Mouse (Mus musculus): ENCODE measurements around the gene Hmgb2. TPM values are rescaled to one million over a fixed set of nuclear protein-coding genes. Genes with fewer than 3 reads are reported as not detected.

Gene Hmgb2
- polyA plus RNA-seq, 1 experiment from 2014 or later = 60.7 TPM

DNA sequence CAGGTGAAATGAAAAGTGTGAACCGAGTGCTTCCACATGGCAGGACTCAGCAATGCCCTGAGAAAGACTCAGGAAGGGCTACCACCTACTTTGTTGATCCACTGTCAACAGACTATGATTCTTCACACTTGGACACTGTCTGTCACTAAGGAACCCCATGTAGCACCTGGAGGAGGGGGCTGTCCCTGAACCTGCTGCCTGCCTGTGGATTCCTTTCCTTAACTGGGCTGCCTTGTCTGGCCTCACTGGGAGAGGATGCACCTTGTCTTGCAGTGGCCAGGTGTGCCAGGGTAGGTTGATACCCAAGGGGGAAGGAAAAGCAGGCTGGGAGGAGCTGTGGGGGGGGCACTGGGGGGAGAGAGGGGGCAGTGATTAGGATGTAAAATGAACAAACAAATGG is 16.3 kb downstream of the Hmgb2 start:
- 93% methylated on average over 1 of the region's 1 CpGs for WGBS
- Histone ChIP-seq H3K4me1 (replicated peaks; ENCODE audit: control insufficient read depth, insufficient read depth, low read length) (no peaks in the 10 kb centered on the region), H3K36me3 (replicated peaks; ENCODE audit: control insufficient read depth, insufficient read depth) (0 out of 2 replicates have a peak, but pooled peaks cover 4% of the 10 kb centered on the region)

DNA sequence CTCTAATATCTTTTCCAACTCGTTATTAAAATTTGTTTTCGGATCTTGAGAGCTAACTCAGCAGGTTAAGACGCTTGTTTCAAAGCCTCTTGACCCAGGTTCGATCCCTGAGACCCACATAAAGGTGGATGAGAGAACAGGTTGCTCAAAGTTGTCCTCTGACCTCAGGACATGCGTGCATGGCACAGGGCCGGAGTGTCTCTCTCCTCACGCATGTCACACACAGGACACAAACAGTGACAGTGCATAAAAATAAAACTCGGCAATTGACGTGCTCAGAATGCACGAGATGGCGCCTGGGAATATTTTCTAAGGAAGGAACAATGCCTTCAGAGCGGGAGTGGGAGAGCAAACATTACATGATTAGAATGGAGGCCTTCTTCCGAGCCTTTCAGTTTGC is 18.5 kb downstream of the Hmgb2 start:
- Histone ChIP-seq H3K4me2 (replicated peaks) (no peak overlapping the region), H3K27ac (no peak overlapping the region), H3K9me3 (ENCODE audit: control insufficient read depth, low read length) (no peaks in the 10 kb centered on the region), H3K9ac (no peak overlapping the region), H3K4me3 (replicated peaks; ENCODE audit: low read length) (no peak overlapping the region), H3K27me3 (ENCODE audit: control insufficient read depth, insufficient read depth, low read length) (no peaks in the 10 kb centered on the region), H3K4me1 (replicated peaks; ENCODE audit: control insufficient read depth, insufficient read depth, low read length) (no peaks in the 10 kb centered on the region), H3K36me3 (replicated peaks; ENCODE audit: control insufficient read depth, insufficient read depth) (0 out of 2 replicates have a peak, but pooled peaks cover 8% of the 10 kb centered on the region)
- ATAC-seq (ENCODE audit: low FRiP score) (no peak), DNase-seq (ENCODE audit: low spot score) (no peak)
- WGBS = 88% methylated on average over 13 of the region's 13 CpGs

More for the DNA sequence above, 16.3 kb downstream of the Hmgb2 start:
- Histone ChIP-seq H3K27me3 (ENCODE audit: control insufficient read depth, insufficient read depth, low read length) (no peaks in the 10 kb centered on the region), H3K9me3 (ENCODE audit: control insufficient read depth, low read length) (no peaks in the 10 kb centered on the region), H3K9ac (no peak overlapping the region), H3K4me2 (replicated peaks) (no peak overlapping the region), H3K27ac (no peak overlapping the region), H3K4me3 (replicated peaks; ENCODE audit: low read length) (no peak overlapping the region)
- ATAC-seq (ENCODE audit: low FRiP score) (no peak), DNase-seq (ENCODE audit: low spot score) (no peak)

DNA sequence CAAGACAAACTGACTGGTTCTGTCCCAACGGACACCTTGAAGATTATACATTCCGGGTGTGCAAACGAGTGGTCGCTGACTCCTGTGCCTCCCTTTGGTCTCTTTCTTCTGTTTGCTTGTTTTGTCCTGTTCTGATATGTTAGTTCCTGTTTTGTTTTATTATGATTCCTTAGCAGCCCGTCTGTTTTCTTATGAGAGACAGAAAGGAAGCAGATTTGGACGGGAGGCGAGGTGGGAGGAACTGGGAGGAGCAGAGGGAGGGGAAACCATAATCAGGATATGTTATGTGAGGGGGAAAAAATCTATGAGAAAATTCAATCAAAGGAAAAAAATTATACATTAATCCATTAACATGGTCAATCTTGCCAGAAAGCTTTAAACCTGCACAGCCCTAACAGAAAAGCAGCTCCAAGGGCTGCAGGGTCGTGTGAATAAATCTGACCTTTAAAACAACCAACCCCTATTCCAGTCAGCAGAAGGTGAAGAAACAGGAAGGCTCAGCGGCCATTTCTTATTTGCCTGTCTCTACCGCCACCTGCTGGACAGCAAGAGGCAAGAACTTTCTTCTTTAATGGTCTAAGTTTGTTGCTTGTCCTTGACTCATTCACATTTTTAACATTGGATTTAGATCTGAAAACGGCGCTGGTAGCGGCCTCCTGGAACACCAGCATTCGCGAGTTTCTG is 19.1 kb downstream of the Hmgb2 start:
- H3K4me2 ChIP-seq (replicated peaks) = no peak overlapping the region
- ATAC-seq (ENCODE audit: low FRiP score) (peak; percentile 67; the same call in 1 of the 2 replicates), DNase-seq (ENCODE audit: low spot score) (peak; percentile 82)
- WGBS = 33% methylated on average over 15 of the region's 15 CpGs
- H3K36me3 ChIP-seq (replicated peaks; ENCODE audit: control insufficient read depth, insufficient read depth) = 0 out of 2 replicates have a peak, but pooled peaks cover 10% of the 10 kb centered on the region
- no peaks in the 10 kb centered on the region for H3K4me1 ChIP-seq (replicated peaks; ENCODE audit: control insufficient read depth, insufficient read depth, low read length)
- no peak overlapping the region; the same call in 1 of the 2 replicates for H3K9ac ChIP-seq
- no peak overlapping the region for H3K4me3 ChIP-seq (replicated peaks; ENCODE audit: low read length)
- H3K9me3 ChIP-seq (ENCODE audit: control insufficient read depth, low read length) = no peaks in the 10 kb centered on the region
- no peaks in the 10 kb centered on the region for H3K27me3 ChIP-seq (ENCODE audit: control insufficient read depth, insufficient read depth, low read length)
- H3K27ac ChIP-seq = no peak overlapping the region

DNA sequence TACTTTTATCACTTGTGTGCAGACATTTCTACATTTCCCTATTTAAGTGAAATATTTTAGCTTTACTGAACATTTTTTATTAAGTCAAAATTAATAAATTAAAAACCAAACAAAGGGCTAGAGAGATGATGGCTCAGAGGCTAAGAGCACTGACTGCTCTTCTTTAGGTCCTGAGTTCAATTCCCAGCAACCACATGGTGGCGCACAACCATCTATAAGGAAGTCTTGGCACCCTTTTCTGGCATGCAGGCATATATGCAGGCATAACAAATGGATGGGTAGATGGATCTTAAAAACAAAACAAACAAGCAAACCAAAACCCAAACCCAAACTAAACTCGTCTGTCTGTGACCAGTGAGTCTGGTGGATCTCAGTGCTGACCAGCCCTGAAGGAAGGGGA is 20.5 kb downstream of the Hmgb2 start:
- ATAC-seq (ENCODE audit: low FRiP score) = no peak
- Histone ChIP-seq H3K9me3 (ENCODE audit: control insufficient read depth, low read length) (no peaks in the 10 kb centered on the region), H3K4me2 (replicated peaks) (no peak overlapping the region), H3K9ac (no peak overlapping the region), H3K27ac (no peak overlapping the region), H3K27me3 (ENCODE audit: control insufficient read depth, insufficient read depth, low read length) (no peaks in the 10 kb centered on the region), H3K4me3 (replicated peaks; ENCODE audit: low read length) (no peak overlapping the region), H3K4me1 (replicated peaks; ENCODE audit: control insufficient read depth, insufficient read depth, low read length) (no peaks in the 10 kb centered on the region), H3K36me3 (replicated peaks; ENCODE audit: control insufficient read depth, insufficient read depth) (peaks cover 14% of the 10 kb centered on the region; the same call in 1 of the 2 replicates)
- DNase-seq (ENCODE audit: low spot score) = peak; percentile 36
- WGBS = 55% methylated on average over 2 of the region's 2 CpGs

DNA sequence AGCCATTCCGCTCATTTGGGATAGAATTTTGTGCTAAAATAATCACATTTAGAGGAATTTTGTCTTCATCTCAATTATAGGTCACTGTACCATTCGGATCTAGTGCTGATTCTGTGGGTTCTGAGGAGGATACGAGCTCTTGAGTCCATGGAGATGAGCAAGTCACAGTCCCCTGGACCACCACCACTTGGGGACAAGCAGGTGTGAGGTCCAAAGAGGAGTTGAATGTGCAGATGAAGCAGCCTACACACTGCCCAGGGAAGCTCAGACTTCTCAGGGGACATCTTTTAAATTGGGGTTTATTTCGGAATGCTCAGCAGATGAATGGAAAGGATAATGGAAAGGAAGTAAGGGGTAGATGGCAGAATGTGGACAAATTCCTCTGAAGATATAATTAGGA is 21.4 kb downstream of the Hmgb2 start:
- no peaks in the 10 kb centered on the region for H3K4me1 ChIP-seq (replicated peaks; ENCODE audit: control insufficient read depth, insufficient read depth, low read length)
- DNase-seq (ENCODE audit: low spot score) (no peak), ATAC-seq (ENCODE audit: low FRiP score) (no peak)
- H3K9me3 ChIP-seq (ENCODE audit: control insufficient read depth, low read length) = no peaks in the 10 kb centered on the region
- 92% methylated on average over 4 of the region's 4 CpGs for WGBS
- no peak overlapping the region for H3K9ac ChIP-seq
- no peaks in the 10 kb centered on the region for H3K27me3 ChIP-seq (ENCODE audit: control insufficient read depth, insufficient read depth, low read length)
- H3K36me3 ChIP-seq (replicated peaks; ENCODE audit: control insufficient read depth, insufficient read depth) = peaks cover 14% of the 10 kb centered on the region; the same call in 1 of the 2 replicates
- H3K4me2 ChIP-seq (replicated peaks) = no peak overlapping the region
- no peak overlapping the region for H3K27ac ChIP-seq
- H3K4me3 ChIP-seq (replicated peaks; ENCODE audit: low read length) = no peak overlapping the region

DNA sequence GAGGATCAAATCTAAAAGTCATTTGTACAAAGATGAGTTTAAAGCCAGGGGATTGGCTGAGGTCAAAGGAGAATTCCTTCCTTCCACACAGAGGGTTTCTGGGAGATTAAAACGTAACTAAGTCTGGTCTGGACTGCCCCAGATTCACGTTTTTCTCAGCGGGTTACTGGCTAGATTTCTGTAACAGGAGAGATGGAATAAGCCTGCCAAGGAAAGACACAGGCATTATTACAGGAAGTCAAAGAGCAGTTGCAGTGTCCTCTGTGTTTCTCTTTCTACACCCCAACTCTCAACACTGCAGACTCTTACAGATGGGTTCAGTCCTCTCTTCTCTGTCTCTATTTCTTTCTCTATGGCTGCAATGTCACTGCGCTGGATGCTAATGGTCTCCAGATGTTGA is 22.8 kb downstream of the Hmgb2 start:
- Histone ChIP-seq H3K4me2 (replicated peaks) (no peak overlapping the region), H3K4me3 (replicated peaks; ENCODE audit: low read length) (no peak overlapping the region), H3K9me3 (ENCODE audit: control insufficient read depth, low read length) (no peaks in the 10 kb centered on the region), H3K27ac (no peak overlapping the region), H3K4me1 (replicated peaks; ENCODE audit: control insufficient read depth, insufficient read depth, low read length) (no peaks in the 10 kb centered on the region), H3K27me3 (ENCODE audit: control insufficient read depth, insufficient read depth, low read length) (no peaks in the 10 kb centered on the region), H3K36me3 (replicated peaks; ENCODE audit: control insufficient read depth, insufficient read depth) (peaks cover 14% of the 10 kb centered on the region; the same call in 1 of the 2 replicates), H3K9ac (no peak overlapping the region)
- 94% methylated on average over 4 of the region's 4 CpGs for WGBS
- no peak for ATAC-seq (ENCODE audit: low FRiP score)
- DNase-seq (ENCODE audit: low spot score) = no peak

DNA sequence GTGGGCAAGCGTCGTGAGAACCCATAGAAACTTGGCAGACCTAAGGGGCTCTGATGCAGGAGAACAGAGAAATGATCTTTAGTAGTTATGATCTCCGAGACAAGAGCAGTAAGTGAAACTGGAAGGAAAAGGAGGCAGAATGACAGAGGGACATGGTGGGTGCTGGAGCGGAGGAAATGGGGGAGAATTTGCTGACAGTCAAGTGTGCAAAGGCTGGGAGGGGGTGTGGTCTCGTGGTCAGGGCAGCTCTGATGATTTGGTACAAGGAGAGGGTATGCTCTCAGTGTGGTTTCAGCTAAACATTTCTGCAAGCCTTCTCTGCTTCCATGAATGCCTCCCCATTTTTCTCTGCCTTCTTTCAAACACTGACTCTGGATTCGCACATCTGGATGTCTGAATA is 24.5 kb downstream of the Hmgb2 start:
- no peak overlapping the region for H3K4me2 ChIP-seq (replicated peaks)
- DNase-seq (ENCODE audit: low spot score) (no peak), ATAC-seq (ENCODE audit: low FRiP score) (no peak)
- no peaks in the 10 kb centered on the region for H3K9me3 ChIP-seq (ENCODE audit: control insufficient read depth, low read length)
- WGBS = 94% methylated on average over 6 of the region's 6 CpGs
- H3K9ac ChIP-seq = no peak overlapping the region
- H3K4me3 ChIP-seq (replicated peaks; ENCODE audit: low read length) = no peak overlapping the region
- no peaks in the 10 kb centered on the region for H3K4me1 ChIP-seq (replicated peaks; ENCODE audit: control insufficient read depth, insufficient read depth, low read length)
- peaks cover 14% of the 10 kb centered on the region; the same call in 1 of the 2 replicates for H3K36me3 ChIP-seq (replicated peaks; ENCODE audit: control insufficient read depth, insufficient read depth)
- H3K27ac ChIP-seq = no peak overlapping the region
- no peaks in the 10 kb centered on the region for H3K27me3 ChIP-seq (ENCODE audit: control insufficient read depth, insufficient read depth, low read length)

DNA sequence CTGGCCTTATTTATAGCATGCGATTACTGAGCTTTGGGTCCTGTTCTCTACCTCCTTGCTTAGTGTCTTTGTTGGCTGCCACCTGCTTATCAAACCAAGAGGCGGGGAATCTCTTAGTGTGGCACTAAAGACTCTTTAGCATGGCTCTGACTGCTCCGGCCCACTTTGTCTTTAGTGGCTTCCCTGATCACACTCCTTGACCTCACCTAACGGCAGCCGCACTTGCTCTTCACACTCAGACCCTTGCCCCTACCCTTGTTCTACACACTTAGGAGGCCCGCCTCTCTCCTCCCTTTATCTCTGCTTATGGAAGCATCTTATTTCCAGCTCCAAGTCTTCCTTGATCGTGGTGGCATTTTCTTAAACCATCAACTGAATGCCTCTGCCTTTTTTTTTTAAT is 26.9 kb downstream of the Hmgb2 start:
- Histone ChIP-seq H3K4me3 (replicated peaks; ENCODE audit: low read length) (no peak overlapping the region), H3K36me3 (replicated peaks; ENCODE audit: control insufficient read depth, insufficient read depth) (peaks cover 14% of the 10 kb centered on the region; the same call in 1 of the 2 replicates), H3K4me1 (replicated peaks; ENCODE audit: control insufficient read depth, insufficient read depth, low read length) (no peaks in the 10 kb centered on the region), H3K9ac (no peak overlapping the region), H3K9me3 (ENCODE audit: control insufficient read depth, low read length) (no peaks in the 10 kb centered on the region), H3K4me2 (replicated peaks) (no peak overlapping the region), H3K27ac (no peak overlapping the region), H3K27me3 (ENCODE audit: control insufficient read depth, insufficient read depth, low read length) (no peaks in the 10 kb centered on the region)
- no peak for DNase-seq (ENCODE audit: low spot score)
- WGBS = 88% methylated on average over 7 of the region's 7 CpGs
- ATAC-seq (ENCODE audit: low FRiP score) = no peak

DNA sequence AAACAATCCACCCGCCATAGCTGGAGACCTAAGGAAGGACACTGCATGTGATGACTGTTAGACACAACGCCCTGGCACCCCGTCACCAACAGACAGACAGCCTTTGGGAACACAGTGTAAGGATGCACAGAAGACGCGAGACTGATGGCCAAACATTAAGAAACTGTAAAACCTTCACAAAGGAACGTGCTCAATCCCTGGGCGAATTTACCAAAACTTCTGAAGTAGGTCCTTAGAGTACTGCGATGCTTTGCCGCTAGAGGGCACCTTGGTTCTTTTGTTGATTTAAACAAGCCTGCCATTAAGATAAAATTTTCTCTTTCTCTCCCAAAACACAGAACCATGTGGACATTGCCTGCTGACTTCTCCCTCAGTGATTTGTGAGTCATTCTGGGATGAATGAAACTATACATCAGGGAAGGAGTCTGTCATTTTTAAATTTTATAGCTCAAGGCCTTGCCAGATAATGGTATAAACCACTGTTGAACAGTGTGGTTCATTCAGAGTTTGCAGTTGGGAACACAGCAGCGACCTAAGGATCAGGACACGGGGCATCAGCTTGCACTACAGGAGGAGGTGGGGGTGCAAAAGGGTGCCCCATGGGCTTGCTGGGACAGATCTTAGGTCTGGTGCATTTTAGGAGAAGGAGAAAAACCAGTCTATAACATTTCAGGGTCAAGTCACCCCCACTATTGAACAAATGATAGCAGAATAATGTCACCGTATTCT is 28.6 kb downstream of the Hmgb2 start:
- H3K9ac ChIP-seq = no peak overlapping the region
- peaks cover 7% of the 10 kb centered on the region; the same call in 1 of the 2 replicates for H3K36me3 ChIP-seq (replicated peaks; ENCODE audit: control insufficient read depth, insufficient read depth)
- H3K4me3 ChIP-seq (replicated peaks; ENCODE audit: low read length) = no peak overlapping the region
- ATAC-seq (ENCODE audit: low FRiP score) (0 out of 2 replicates have a peak, but pooled peaks have one; percentile 34), DNase-seq (ENCODE audit: low spot score) (peak; percentile 90)
- no peaks in the 10 kb centered on the region for H3K4me1 ChIP-seq (replicated peaks; ENCODE audit: control insufficient read depth, insufficient read depth, low read length)
- H3K27ac ChIP-seq = no peak overlapping the region
- no peaks in the 10 kb centered on the region for H3K9me3 ChIP-seq (ENCODE audit: control insufficient read depth, low read length)
- no peak overlapping the region for H3K4me2 ChIP-seq (replicated peaks)
- no peaks in the 10 kb centered on the region for H3K27me3 ChIP-seq (ENCODE audit: control insufficient read depth, insufficient read depth, low read length)
- WGBS = 52% methylated on average over 12 of the region's 12 CpGs

Data from hindbrain, embryonic 14.5 days (tissue).